Mouse (Mus musculus): ENCODE results near the gene Eml6.

DNA sequence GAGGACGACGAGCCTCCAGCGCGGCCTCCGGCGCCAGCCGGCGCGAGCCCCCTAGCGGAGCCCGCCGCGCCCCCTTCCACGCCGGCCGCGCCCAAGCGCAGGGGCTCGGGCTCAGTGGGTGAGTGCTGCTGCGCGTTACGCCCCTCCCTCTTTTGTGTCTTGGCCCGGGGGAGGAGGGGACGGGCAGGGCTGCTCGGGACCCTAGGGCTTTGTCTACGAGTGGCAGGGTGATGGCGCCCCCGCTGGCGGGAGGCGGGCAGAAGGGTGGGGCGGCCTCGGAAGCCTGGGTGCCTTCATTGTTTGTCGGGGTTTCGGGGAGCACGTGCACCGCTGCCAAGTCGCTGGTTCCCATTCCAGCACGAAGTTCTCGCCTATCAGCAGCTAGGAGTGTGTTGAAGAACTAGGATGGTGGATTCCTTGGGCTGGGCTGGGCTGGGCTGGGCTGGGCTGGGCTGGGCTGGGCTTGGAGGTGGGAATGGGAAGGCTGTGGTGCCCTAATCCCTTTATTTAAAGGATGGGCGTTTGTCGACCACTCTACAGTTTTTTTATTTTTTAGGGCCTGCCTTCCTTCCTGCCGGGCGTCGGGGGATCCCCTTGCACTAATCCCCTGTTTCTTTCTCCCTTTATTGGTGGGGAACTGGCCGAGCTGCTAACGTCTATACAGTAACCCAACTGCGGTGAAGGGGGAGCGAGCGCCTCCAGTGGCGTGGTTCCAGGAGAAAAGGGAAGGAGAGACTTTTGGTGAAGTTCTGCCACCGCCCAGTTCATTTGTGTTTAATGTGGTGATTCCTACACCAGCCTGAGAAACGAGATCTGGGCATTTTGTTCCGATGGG lies 332.0 kb downstream of the Eml6 start:
- peak; percentile 89 for TF ChIP-seq CTCF (IDR thresholded peaks at IDR 0.05; ENCODE audit: low read depth)
- no peak for TF ChIP-seq EP300 (IDR thresholded peaks at IDR 0.05; ENCODE audit: low read depth)
